In genomic region chr17:7642442-7642887, GRCm38 (mm10) we compare ENCODE assay signal across 8 mouse cellular contexts.
DNase-seq lines count a peak whose midpoint lies in the region.

No protein-coding gene starts in this region.

- DNase-seq in heart, adult 9 months (ENCODE audit: low spot score in 2 of 2) = peak; percentile 34 to 44
- no peak for DNase-seq in heart, adult 8-10 months (ENCODE audit: low spot score)
- DNase-seq in right cerebral cortex, postnatal 14 days = peak; percentile 8
- DNase-seq in right cerebral cortex, adult 18-20 months = no peak
- peak; percentile 71 for DNase-seq in heart, postnatal 4 days
- peak; percentile 49 for DNase-seq in testis, postnatal 10 days (ENCODE audit: low spot score)
- no peak for DNase-seq in cerebellum, adult 8-10 months
- DNase-seq in frontal cortex, postnatal 36 days (ENCODE audit: low spot score in 2 of 2) = no peak

Comparison
In these comparisons a context has a peak if more than half of its experiments do, and no peak if none do; other contexts are left out.
1. DNase-seq: peak in heart, adult 9 months (2 of 2), right cerebral cortex, postnatal 14 days (single experiment), heart, postnatal 4 days (single experiment) and testis, postnatal 10 days (single experiment); none in heart, adult 8-10 months (single experiment), right cerebral cortex, adult 18-20 months (single experiment), cerebellum, adult 8-10 months (single experiment) and frontal cortex, postnatal 36 days (0 of 2).